Mouse (Mus musculus): ENCODE measurements around the gene Sept7. TPM values are rescaled to one million over a fixed set of nuclear protein-coding genes. Genes with fewer than 3 reads are reported as not detected.
"Not testable (repeated sequence)": the region's sequence is repeated elsewhere in the genome, so short reads cannot be mapped to it uniquely, and the experiment has no call there.

The Sept7 gene
- polyA plus RNA-seq, 1 experiment from 2014 or later: 259 TPM

GRCm38 (mm10) chr9:25253478-25253824 is 1.2 kb downstream of the Sept7 start:
- peak; percentile 3 for DNase-seq (ENCODE audit: low spot score)

- no peak for DNase-seq (ENCODE audit: low spot score)
These were observed 8.2 kb downstream of the Sept7 start for GRCm38 (mm10) chr9:25260411-25260810.

GRCm38 (mm10) chr9:25260979-25261378 is 8.7 kb downstream of the Sept7 start:
- DNase-seq (ENCODE audit: low spot score): no peak

- no peak for DNase-seq (ENCODE audit: low spot score)
These were observed 9.8 kb downstream of the Sept7 start for GRCm38 (mm10) chr9:25262087-25262486.

- DNase-seq (ENCODE audit: low spot score): no peak
These were observed 13.6 kb downstream of the Sept7 start for GRCm38 (mm10) chr9:25265795-25266194.

GRCm38 (mm10) chr9:25267133-25267532 is 14.9 kb downstream of the Sept7 start:
- DNase-seq (ENCODE audit: low spot score): no peak

GRCm38 (mm10) chr9:25267574-25267973 is 15.3 kb downstream of the Sept7 start:
- no peak for DNase-seq (ENCODE audit: low spot score)

- DNase-seq (ENCODE audit: low spot score): no peak
These were observed 19.7 kb downstream of the Sept7 start for GRCm38 (mm10) chr9:25271902-25272301.

- no peak for DNase-seq (ENCODE audit: low spot score)
These were observed 37.6 kb downstream of the Sept7 start for GRCm38 (mm10) chr9:25289796-25290195.

- DNase-seq (ENCODE audit: low spot score): peak; percentile 77
These were observed 57.4 kb downstream of the Sept7 start for GRCm38 (mm10) chr9:25309505-25310182.

GRCm38 (mm10) chr9:25314304-25314703 is 62.1 kb downstream of the Sept7 start:
- no peak for DNase-seq (ENCODE audit: low spot score)

GRCm38 (mm10) chr9:25317827-25318505 is 65.7 kb downstream of the Sept7 start:
- peak; percentile 7 for DNase-seq (ENCODE audit: low spot score)

GRCm38 (mm10) chr9:25319676-25320075 is 67.4 kb downstream of the Sept7 start:
- not testable (repeated sequence) for DNase-seq (ENCODE audit: low spot score)

- no peak for DNase-seq (ENCODE audit: low spot score)
These were observed 75.6 kb downstream of the Sept7 start for GRCm38 (mm10) chr9:25327727-25328370.

GRCm38 (mm10) chr9:25328946-25329723 is 76.9 kb downstream of the Sept7 start:
- no peak for DNase-seq (ENCODE audit: low spot score)

GRCm38 (mm10) chr9:25337436-25338198 is 85.4 kb downstream of the Sept7 start:
- DNase-seq (ENCODE audit: low spot score): no peak

- no peak for DNase-seq (ENCODE audit: low spot score)
These were observed 88.2 kb downstream of the Sept7 start for GRCm38 (mm10) chr9:25340412-25340811.

- DNase-seq (ENCODE audit: low spot score): no peak
These were observed 101.5 kb downstream of the Sept7 start for GRCm38 (mm10) chr9:25353775-25354174.

- DNase-seq (ENCODE audit: low spot score): no peak
These were observed 103.6 kb downstream of the Sept7 start for GRCm38 (mm10) chr9:25355806-25356205.

GRCm38 (mm10) chr9:25357589-25357988 is 105.3 kb downstream of the Sept7 start:
- DNase-seq (ENCODE audit: low spot score): no peak

- DNase-seq (ENCODE audit: low spot score): no peak
These were observed 105.8 kb downstream of the Sept7 start for GRCm38 (mm10) chr9:25358018-25358417.

All from thymus, postnatal 0 days (tissue).